10 mouse cellular contexts compared by ENCODE assay signal in genomic region chr6:140593420-140594170, GRCm38 (mm10). TPM values are rescaled to one million over a fixed set of nuclear protein-coding genes. Genes with fewer than 3 reads are reported as not detected.
A peak's percentile ranks its signal among the peaks of the same experiment; 100 is the strongest.
DNase-seq lines count a peak whose midpoint lies in the region; ATAC-seq and TF ChIP-seq lines count a peak whose summit lies in the region.
"Had no signal": no experiment of that assay in that cellular context is flagged by ENCODE, and none has a peak within 500 bp of the region (broad histone marks: within the 10 kb centered on the region; RNA-seq: fewer than 3 reads in every experiment).

No protein-coding gene starts in this region.

- TF ChIP-seq CTCF in midbrain, postnatal 0 days (IDR thresholded peaks at IDR 0.05) = no peak

- H3K4me3 ChIP-seq in limb, embryonic 13.5 days = no peak overlapping the region
- H3K4me3 ChIP-seq in limb, embryonic 10.5 days = no peak overlapping the region
- H3K4me3 ChIP-seq in midbrain, postnatal 0 days (ENCODE audit: low read depth, low read length) = no peak overlapping the region
- H3K4me3 ChIP-seq in forebrain, embryonic 10.5 days = no peak overlapping the region
- H3K4me3 ChIP-seq: erythroblast, embryonic 14.5 days; megakaryocyte, embryonic 14.5 days had no signal

- ATAC-seq in limb, embryonic 13.5 days (ENCODE audit: low FRiP score, low read depth) = 0 out of 2 replicates have a peak, but pooled peaks have one; percentile 14
- ATAC-seq in midbrain, postnatal 0 days (ENCODE audit: low FRiP score) = no peak

- no peak overlapping the region for H3K4me2 ChIP-seq in limb, embryonic 13.5 days (replicated peaks)
- no peak overlapping the region for H3K4me2 ChIP-seq in midbrain, postnatal 0 days (ENCODE audit: low read depth, low read length, poor library complexity, severe bottlenecking)

- H3K9me3 ChIP-seq in limb, embryonic 13.5 days = no peaks in the 10 kb centered on the region
- no peaks in the 10 kb centered on the region for H3K9me3 ChIP-seq in limb, embryonic 10.5 days (replicated peaks)
- no peaks in the 10 kb centered on the region for H3K9me3 ChIP-seq in midbrain, postnatal 0 days (ENCODE audit: low read length)
- no peaks in the 10 kb centered on the region for H3K9me3 ChIP-seq in forebrain, embryonic 10.5 days
- H3K9me3 ChIP-seq: megakaryocyte, embryonic 14.5 days had no signal

- no peak for DNase-seq in limb, embryonic 10.5 days (ENCODE audit: low spot score)
- DNase-seq in cerebellum, adult 9-11 months = peak; percentile 69
- DNase-seq in heart, postnatal 14 days = peak; percentile 53 to 63
- peak; percentile 56 to 65 for DNase-seq in layer of hippocampus, postnatal 10 days (ENCODE audit: low spot score in 2 of 2)
- peak; percentile 50 for DNase-seq in midbrain, postnatal 0 days (ENCODE audit: low spot score)
- DNase-seq in embryo, embryonic 9.5 days (ENCODE audit: extremely low spot score) = no peak
- no peak for DNase-seq in forebrain, embryonic 10.5 days (ENCODE audit: extremely low spot score, low spot score)

- peaks cover 4% of the 10 kb centered on the region; the same call in 1 of the 2 replicates for H3K4me1 ChIP-seq in limb, embryonic 13.5 days
- H3K4me1 ChIP-seq in limb, embryonic 10.5 days = no peaks in the 10 kb centered on the region
- no peaks in the 10 kb centered on the region for H3K4me1 ChIP-seq in midbrain, postnatal 0 days (ENCODE audit: insufficient read depth, low read length)
- peaks cover 11% of the 10 kb centered on the region for H3K4me1 ChIP-seq in forebrain, embryonic 10.5 days
- H3K4me1 ChIP-seq: megakaryocyte, embryonic 14.5 days had no signal

- peaks cover 91% of the 10 kb centered on the region for H3K36me3 ChIP-seq in limb, embryonic 13.5 days
- peaks cover 96% of the 10 kb centered on the region for H3K36me3 ChIP-seq in limb, embryonic 10.5 days
- H3K36me3 ChIP-seq in midbrain, postnatal 0 days (ENCODE audit: insufficient read depth, low read length) = peaks cover 49% of the 10 kb centered on the region
- H3K36me3 ChIP-seq in forebrain, embryonic 10.5 days (replicated peaks) = peaks cover 98% of the 10 kb centered on the region

- H3K9ac ChIP-seq in limb, embryonic 13.5 days = no peak overlapping the region
- no peak overlapping the region for H3K9ac ChIP-seq in midbrain, postnatal 0 days (replicated peaks; ENCODE audit: low read length, poor library complexity, severe bottlenecking)

- WGBS in limb, embryonic 13.5 days = 73% methylated on average over 17 of the region's 17 CpGs
- 92% methylated on average over 17 of the region's 17 CpGs for WGBS in limb, embryonic 10.5 days
- WGBS in midbrain, postnatal 0 days = 80% methylated on average over 17 of the region's 17 CpGs
- WGBS in forebrain, embryonic 10.5 days = 93% methylated on average over 17 of the region's 17 CpGs

- intact Hi-C loops in heart, postnatal 14 days (cut with DNase I) = no loop called here

- peak overlapping the region; percentile 15; the same call in 1 of the 2 replicates for H3K27ac ChIP-seq in limb, embryonic 13.5 days
- H3K27ac ChIP-seq in limb, embryonic 10.5 days = no peak overlapping the region
- no peak overlapping the region for H3K27ac ChIP-seq in midbrain, postnatal 0 days (ENCODE audit: low read depth, low read length)
- H3K27ac ChIP-seq in forebrain, embryonic 10.5 days = no peak overlapping the region

- no peaks in the 10 kb centered on the region for H3K27me3 ChIP-seq in limb, embryonic 13.5 days
- no peaks in the 10 kb centered on the region for H3K27me3 ChIP-seq in limb, embryonic 10.5 days (ENCODE audit: low read depth, poor library complexity, severe bottlenecking)
- H3K27me3 ChIP-seq in midbrain, postnatal 0 days (ENCODE audit: insufficient read depth, low read length) = no peaks in the 10 kb centered on the region
- no peaks in the 10 kb centered on the region for H3K27me3 ChIP-seq in forebrain, embryonic 10.5 days (ENCODE audit: poor library complexity, severe bottlenecking)
- H3K27me3 ChIP-seq: megakaryocyte, embryonic 14.5 days had no signal

RNA-seq across cellular contexts. Expression of gene Aebp2, which starts 28.9 kb away (rescaled TPM):
- 17.7 and 18.0 TPM in 2 replicates for polyA plus RNA-seq in limb, embryonic 13.5 days (2015; fragmentation: Nextera tagmentation; extraction: Ambion mirVana)
- polyA plus RNA-seq in limb, embryonic 10.5 days (2016; fragmentation: Nextera tagmentation; extraction: Ambion mirVana) = 9.1 and 9.2 TPM in 2 replicates
- 10 to 100 TPM; 40.6 to 41.7 TPM for total RNA-seq in heart, postnatal 14 days (2021)
- total RNA-seq in layer of hippocampus, postnatal 10 days (2021) = 10 to 100 TPM; 45.9 to 47.1 TPM
- total RNA-seq in midbrain, postnatal 0 days (2014; rRNA removed) = 31.5 and 38.5 TPM in 2 replicates
- 3.9 and 5.3 TPM in 2 replicates for polyA plus RNA-seq in midbrain, postnatal 0 days (2015; fragmentation: Nextera tagmentation; extraction: Ambion mirVana)
- polyA plus RNA-seq in forebrain, embryonic 10.5 days (2016; fragmentation: Nextera tagmentation; extraction: Ambion mirVana) = 9.6 and 11.5 TPM in 2 replicates

Comparison
In these comparisons a context has a peak if more than half of its experiments do, and no peak if none do; other contexts are left out.
1. DNase-seq: peak in cerebellum, adult 9-11 months (single experiment), heart, postnatal 14 days (2 of 2), layer of hippocampus, postnatal 10 days (2 of 2) and midbrain, postnatal 0 days (single experiment); none in limb, embryonic 10.5 days (single experiment), embryo, embryonic 9.5 days (single experiment) and forebrain, embryonic 10.5 days (single experiment).